Mouse (Mus musculus) retina, embryonic 14.5 days (tissue): Measurements from ENCODE around the gene Ttk.

Experiments used
- DNase-seq: peaks from one replicate; pipeline ENCODE4 v3.0.0-alpha.2; 2015; ENCODE audit warnings: low spot score

Ttk gene

DNA sequence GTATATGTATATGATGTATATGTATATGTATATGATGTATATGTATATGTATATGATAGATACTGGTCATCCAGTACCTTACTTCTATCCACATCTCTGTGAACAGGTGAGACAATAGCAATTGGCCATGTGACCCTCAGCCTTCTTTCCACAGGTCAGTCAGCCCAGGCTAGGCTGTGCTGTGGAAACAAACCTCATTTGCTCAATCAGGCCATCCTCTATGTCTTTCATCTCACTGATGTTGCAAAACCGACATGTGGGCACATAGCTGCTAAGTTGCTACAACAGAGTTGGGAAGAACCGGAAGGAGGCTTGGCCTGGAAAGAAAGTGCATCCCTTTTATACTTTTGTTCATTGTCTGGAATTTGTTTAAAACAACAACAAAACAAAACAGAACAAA, 67.6 kb downstream of the Ttk start:
- DNase-seq, result no peak

DNA sequence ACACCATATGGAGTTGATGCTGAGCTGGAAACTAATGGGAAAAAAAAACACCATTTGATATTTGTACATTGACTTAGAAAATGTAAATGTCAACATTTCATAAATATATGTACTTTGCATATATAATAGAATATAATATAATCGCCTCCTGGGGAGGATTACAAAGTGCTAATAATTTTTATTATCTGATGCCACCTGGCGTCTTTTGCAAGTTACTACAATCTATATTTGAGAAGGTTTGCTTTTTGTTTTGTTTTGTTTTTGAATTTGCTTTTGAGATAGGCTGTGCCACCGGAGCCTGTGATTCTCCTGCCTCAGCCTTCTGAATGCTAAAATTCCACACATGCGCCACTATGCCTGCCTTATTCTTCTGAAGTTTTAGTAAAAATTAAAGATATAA, 71.3 kb downstream of the Ttk start:
- peak; percentile 21 for DNase-seq

DNA sequence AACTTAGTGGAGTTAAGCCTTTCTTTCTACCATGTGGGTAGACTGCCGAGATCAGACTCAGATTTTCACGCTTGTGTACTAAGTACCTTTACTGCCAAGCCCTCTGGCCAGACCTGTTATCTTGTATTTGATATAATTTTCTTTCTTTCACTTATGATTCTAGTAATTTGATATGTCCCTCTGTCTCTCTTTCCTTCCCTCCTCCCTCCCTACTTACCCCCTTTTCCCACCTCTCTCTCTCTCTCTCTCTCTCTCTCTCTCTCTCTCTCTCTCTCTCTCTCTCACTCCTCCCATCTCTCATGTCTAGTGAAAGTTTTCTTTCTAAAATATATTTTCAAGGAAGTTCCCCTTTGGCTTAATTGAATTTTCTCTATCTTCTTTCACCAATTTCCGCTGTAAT, 72.5 kb downstream of the Ttk start:
- no peak for DNase-seq

DNA sequence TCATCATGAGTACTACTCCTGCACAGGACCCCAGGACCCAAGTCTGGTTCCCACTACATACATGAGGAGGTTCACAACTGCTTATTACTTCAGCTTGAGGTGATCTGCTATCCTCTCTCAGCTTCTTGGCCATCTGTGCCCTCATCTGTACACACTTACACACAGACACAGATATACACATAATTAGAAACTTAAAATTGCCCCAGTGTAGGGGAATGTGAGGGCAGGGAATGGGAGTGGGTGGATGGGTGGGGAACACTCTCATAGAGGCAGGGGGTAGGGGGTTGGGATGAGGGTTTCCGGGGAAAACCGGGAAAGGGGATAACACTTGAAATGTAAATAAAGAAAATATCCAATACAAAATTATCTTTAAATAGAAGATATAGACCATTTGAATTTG, 75.3 kb downstream of the Ttk start:
- no peak for DNase-seq

DNA sequence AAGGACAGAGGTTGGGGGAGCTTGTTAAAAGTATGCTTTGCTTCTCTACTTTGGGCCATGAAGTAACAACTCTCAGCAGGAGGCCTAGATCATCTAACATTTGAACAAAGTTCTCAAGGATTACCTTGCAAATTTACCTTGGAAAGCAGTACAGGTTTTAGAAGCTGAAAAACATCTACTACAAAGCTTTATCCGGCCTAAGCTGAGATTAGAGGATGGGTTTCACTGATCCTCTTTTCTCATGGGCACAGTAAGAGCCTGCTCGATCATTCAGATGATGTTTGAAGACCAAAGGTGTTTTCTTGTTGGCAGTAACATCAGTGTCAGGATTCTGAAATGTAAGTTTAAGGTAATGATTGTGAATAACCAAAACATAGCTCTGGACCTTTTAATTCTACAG, 76.4 kb downstream of the Ttk start:
- no peak for DNase-seq
